Mouse (Mus musculus) C2C12 (cell line): ENCODE data around the gene Dbr1.

Source experiments
- CEBPB ChIP-seq: IDR thresholded peaks from one replicate; pipeline ENCODE4 v1.6.1; 2011; ENCODE audit warnings: low read depth, mild to moderate bottlenecking, control low read depth, moderate library complexity
- CTCF ChIP-seq: IDR thresholded peaks from one replicate; pipeline ENCODE4 v1.5.1; 2011; ENCODE audit not compliant: control insufficient read depth, insufficient read depth, insufficient read length
- FOSL1 ChIP-seq: IDR thresholded peaks from one replicate; pipeline ENCODE4 v1.8.0; 2011; ENCODE audit warnings: mild to moderate bottlenecking, low read length; ENCODE audit not compliant: poor library complexity, insufficient read depth, severe bottlenecking
- MAX ChIP-seq: IDR thresholded peaks from one replicate; pipeline ENCODE4 v1.6.1; 2011; ENCODE audit warnings: mild to moderate bottlenecking, control low read depth
- MYOD1 ChIP-seq: IDR thresholded peaks from one replicate; pipeline ENCODE4 v1.6.1; 2011; ENCODE audit warnings: low read depth; ENCODE audit not compliant: control insufficient read depth, insufficient read length
- MYOG ChIP-seq: IDR thresholded peaks from one replicate; pipeline ENCODE4 v1.6.1; 2011; ENCODE audit not compliant: control insufficient read depth, insufficient read length; ENCODE audit errors: extremely low read depth
- USF1 ChIP-seq: IDR thresholded peaks from one replicate; pipeline ENCODE4 v1.6.1; 2011; ENCODE audit warnings: low read depth, mild to moderate bottlenecking, control low read depth, moderate library complexity

DNA sequence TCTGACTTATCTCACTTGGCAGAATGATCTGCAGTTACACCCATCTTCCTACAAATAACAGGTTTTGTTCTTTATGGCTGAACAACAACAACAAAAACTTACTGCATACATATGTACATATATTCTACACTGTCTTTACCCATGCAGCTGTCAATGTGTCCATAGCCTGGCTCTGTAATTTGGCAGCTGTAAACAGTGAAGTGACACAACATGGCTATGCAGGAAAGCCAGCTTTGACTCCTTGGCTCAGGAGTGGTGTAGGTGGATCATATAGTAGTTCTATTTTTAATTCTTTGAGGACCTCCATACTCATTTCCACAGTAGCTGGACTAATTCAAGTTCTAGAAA lies 16.1 kb upstream of the Dbr1 start:
- TF ChIP-seq MYOG (no peak), CTCF (no peak), FOSL1 (no peak), USF1 (no peak), MYOD1 (no peak), CEBPB (no peak), MAX (no peak)
